Mouse (Mus musculus) heart, postnatal 0 days (tissue): ENCODE measurements around the gene Mybl2.

Experiments
- CTCF ChIP-seq: IDR thresholded peaks from 2 replicates; pipeline ENCODE4 v1.5.1; 2016; ENCODE audit warnings: antibody characterized with exemption, control low read depth, low read depth
- EP300 ChIP-seq: IDR thresholded peaks from 2 replicates; pipeline ENCODE4 v1.6.1; 2016; ENCODE audit warnings: antibody characterized with exemption, low read depth

DNA sequence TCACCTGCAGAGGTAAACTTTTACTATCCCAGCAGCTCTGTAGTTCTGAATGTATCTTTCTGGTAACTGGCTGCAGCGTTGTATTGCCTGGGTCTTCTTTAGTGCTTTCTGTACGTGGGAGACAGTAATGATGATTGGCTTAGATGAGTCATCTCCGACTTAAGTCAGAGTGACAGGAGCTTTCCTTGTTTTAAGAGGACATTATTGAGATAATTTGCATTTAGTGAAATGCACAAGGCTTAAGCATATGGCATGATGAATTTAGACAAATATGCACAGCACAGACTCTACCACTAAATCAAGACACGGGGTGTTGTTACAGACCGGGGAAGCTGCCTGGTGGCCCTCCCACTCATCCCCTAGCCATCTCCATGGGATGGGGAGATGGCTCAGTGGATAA, 77.8 kb downstream of the Mybl2 start:
- TF ChIP-seq CTCF: no peak
- TF ChIP-seq EP300: no peak
